ENCODE assay signal across 6 mouse cellular contexts in the genomic region with DNA sequence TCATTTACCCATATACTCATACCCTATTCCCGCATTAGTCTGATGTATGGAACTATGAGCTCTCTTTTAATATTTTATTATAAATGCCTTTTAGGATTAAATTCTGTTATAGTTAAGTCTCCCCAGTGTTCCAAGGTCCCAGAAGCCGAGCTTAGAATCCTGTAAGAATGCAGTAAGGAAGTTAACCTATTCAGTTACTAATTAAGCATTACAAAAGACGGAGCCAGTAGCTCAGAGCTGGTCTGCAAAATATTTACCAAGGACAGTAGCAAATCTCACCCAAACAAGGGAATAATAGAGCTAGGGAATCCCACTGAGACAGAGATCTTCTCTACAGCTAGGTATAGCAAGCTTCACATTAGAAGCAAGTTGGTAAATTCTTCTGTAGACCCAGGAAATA.
DNase-seq lines count a peak whose midpoint lies in the region; ATAC-seq and TF ChIP-seq lines count a peak whose summit lies in the region.
"Not testable (repeated sequence)": the region's sequence is repeated elsewhere in the genome, so short reads cannot be mapped to it uniquely, and the experiment has no call there.

No protein-coding gene starts in this region.

- H3K27ac ChIP-seq in kidney, adult 2 months (ENCODE audit: insufficient read depth, low read depth, low read length); kidney, embryonic 16.5 days (ENCODE audit: low read length): not testable (repeated sequence)
- H3K27ac ChIP-seq in kidney, embryonic 15.5 days = 0 out of 2 replicates have a peak overlapping the region, but pooled peaks have one; percentile 64

- ATAC-seq in kidney, embryonic 15.5 days (replicated peaks; ENCODE audit: low FRiP score); kidney, embryonic 16.5 days (ENCODE audit: low FRiP score, low TSS enrichment): not testable (repeated sequence)

- 30% methylated on average over 3 of the region's 3 CpGs for WGBS in kidney, adult 2 months
- WGBS in kidney, embryonic 15.5 days = 48% methylated on average over 3 of the region's 3 CpGs
- 46% methylated on average over 3 of the region's 3 CpGs for WGBS in kidney, embryonic 16.5 days

- DNase-seq in kidney, adult 11 months = peak; percentile 3
- peak; percentile 52 for DNase-seq in kidney, adult 2 months
- peak; percentile 4 to 11 for DNase-seq in kidney, adult 8-10 months
- peak; percentile 62 for DNase-seq in kidney, adult 9 months

- H3K4me2 ChIP-seq in kidney, embryonic 15.5 days = not testable (repeated sequence)
- 0 out of 2 replicates have a peak overlapping the region, but pooled peaks have one; percentile 10 for H3K4me2 ChIP-seq in kidney, embryonic 16.5 days (replicated peaks; ENCODE audit: low read depth, low read length)

- not testable (repeated sequence) for TF ChIP-seq POLR2A in kidney, adult 2 months (IDR thresholded peaks at IDR 0.05; ENCODE audit: low read depth, low read length)

- not testable (repeated sequence) for H3K36me3 ChIP-seq in kidney, adult 2 months (ENCODE audit: control insufficient read depth, insufficient read depth, low read length); kidney, embryonic 15.5 days; kidney, embryonic 16.5 days (ENCODE audit: insufficient read depth, low read length)

- H3K4me3 ChIP-seq in kidney, adult 2 months (ENCODE audit: insufficient read depth, low read depth, low read length); kidney, embryonic 15.5 days (replicated peaks); kidney, embryonic 16.5 days (ENCODE audit: low read length): not testable (repeated sequence)

- H3K27me3 ChIP-seq in kidney, adult 2 months (replicated peaks; ENCODE audit: control insufficient read depth, insufficient read depth, low read length); kidney, embryonic 15.5 days; kidney, embryonic 16.5 days (ENCODE audit: insufficient read depth, low read length): not testable (repeated sequence)

- H3K9me3 ChIP-seq in kidney, embryonic 15.5 days (replicated peaks); kidney, embryonic 16.5 days (ENCODE audit: low read length): not testable (repeated sequence)

- H3K4me1 ChIP-seq in kidney, adult 2 months (ENCODE audit: control insufficient read depth, insufficient read depth, low read length); kidney, embryonic 15.5 days; kidney, embryonic 16.5 days (ENCODE audit: insufficient read depth, low read length): not testable (repeated sequence)

- H3K9ac ChIP-seq in kidney, embryonic 15.5 days; kidney, embryonic 16.5 days (replicated peaks; ENCODE audit: low read length): not testable (repeated sequence)

- not testable (repeated sequence) for TF ChIP-seq CTCF in kidney, adult 2 months (conservative IDR thresholded peaks at IDR 0.05; ENCODE audit: insufficient read depth, insufficient read length, low read depth, low read length)

Comparison
In these comparisons a context has a peak if more than half of its experiments do, and no peak if none do; other contexts are left out.
1. DNase-seq: peak in every context shown above with its lines; median percentile 62 in kidney, adult 9 months; 52 in kidney, adult 2 months; 8 in kidney, adult 8-10 months; 3 in kidney, adult 11 months.